Mouse (Mus musculus) midbrain, embryonic 16.5 days (tissue): Measurements from ENCODE around the gene H2-T24. TPM values are rescaled to one million over a fixed set of nuclear protein-coding genes. Genes with fewer than 3 reads are reported as not detected.
"Not testable (repeated sequence)": the region's sequence is repeated elsewhere in the genome, so short reads cannot be mapped to it uniquely, and the experiment has no call there.

Source experiments
- ATAC-seq: fragments of 200-750 bp; cut with Nextera tagmentation; 2 replicates; pipeline ENCODE4 v1.8.0; 2017; ENCODE audit warnings: moderate TSS enrichment
- H3K27ac ChIP-seq: fragments of 300-500 bp; sonication (generic); 2 replicates; pipeline ENCODE4 v1.5.1; 2014; ENCODE audit warnings: mild to moderate bottlenecking, low read length, mixed read lengths
- H3K27me3 ChIP-seq: fragments of 300-500 bp; sonication (generic); 2 replicates; pipeline ENCODE4 v1.6.1; 2014; ENCODE audit warnings: low read depth, low read length, mixed read lengths; ENCODE audit not compliant: control insufficient read depth, insufficient read depth
- H3K36me3 ChIP-seq: fragments of 300-500 bp; sonication (generic); 2 replicates; pipeline ENCODE4 v1.6.1; 2014; ENCODE audit warnings: mild to moderate bottlenecking, low read length, moderate library complexity, mixed read lengths; ENCODE audit not compliant: control insufficient read depth, insufficient read depth
- H3K4me1 ChIP-seq: fragments of 300-500 bp; sonication (generic); 2 replicates; pipeline ENCODE4 v1.6.1; 2014; ENCODE audit warnings: mild to moderate bottlenecking, low read length, mixed read lengths; ENCODE audit not compliant: control insufficient read depth, insufficient read depth
- H3K4me2 ChIP-seq: fragments of 300-500 bp; sonication (generic); 2 replicates; pipeline ENCODE4 v1.6.1; 2014; ENCODE audit warnings: mild to moderate bottlenecking, low read length, mixed read lengths
- H3K4me3 ChIP-seq: fragments of 300-500 bp; sonication (generic); 2 replicates; pipeline ENCODE4 v1.5.1; 2014; ENCODE audit warnings: low read depth, mild to moderate bottlenecking, low read length, moderate library complexity, mixed read lengths
- H3K9ac ChIP-seq: fragments of 300-500 bp; sonication (generic); 2 replicates; pipeline ENCODE4 v1.6.1; 2014; ENCODE audit warnings: low read depth, low read length, mixed read lengths
- H3K9me3 ChIP-seq: fragments of 300-500 bp; sonication (generic); replicated peaks from 2 replicates; pipeline ENCODE4 v1.6.1; 2014; ENCODE audit warnings: mild to moderate bottlenecking, low read length, mixed read lengths; ENCODE audit not compliant: control insufficient read depth, poor library complexity, severe bottlenecking
- WGBS: fragments of 180-500 bp; shearing (Covaris S2); extraction: QIAGEN DNeasy Blood & Tissue Kit; methylation state at CpG from one replicate; pipeline ENCODE4 v1.1.7; 2014; 5-methylcytosine and 5-hydroxymethylcytosine counted together
- polyA plus RNA-seq: library from polyadenylated mRNA; unstranded; fragments of >200 nt; fragmentation: Nextera tagmentation; extraction: Ambion mirVana; gene quantifications from 2 replicates; pipeline ENCODE4 v1.2.1, GENCODE M21; 2015

The H2-T24 gene
- 8.0 and 8.8 TPM in 2 replicates for polyA plus RNA-seq

DNA sequence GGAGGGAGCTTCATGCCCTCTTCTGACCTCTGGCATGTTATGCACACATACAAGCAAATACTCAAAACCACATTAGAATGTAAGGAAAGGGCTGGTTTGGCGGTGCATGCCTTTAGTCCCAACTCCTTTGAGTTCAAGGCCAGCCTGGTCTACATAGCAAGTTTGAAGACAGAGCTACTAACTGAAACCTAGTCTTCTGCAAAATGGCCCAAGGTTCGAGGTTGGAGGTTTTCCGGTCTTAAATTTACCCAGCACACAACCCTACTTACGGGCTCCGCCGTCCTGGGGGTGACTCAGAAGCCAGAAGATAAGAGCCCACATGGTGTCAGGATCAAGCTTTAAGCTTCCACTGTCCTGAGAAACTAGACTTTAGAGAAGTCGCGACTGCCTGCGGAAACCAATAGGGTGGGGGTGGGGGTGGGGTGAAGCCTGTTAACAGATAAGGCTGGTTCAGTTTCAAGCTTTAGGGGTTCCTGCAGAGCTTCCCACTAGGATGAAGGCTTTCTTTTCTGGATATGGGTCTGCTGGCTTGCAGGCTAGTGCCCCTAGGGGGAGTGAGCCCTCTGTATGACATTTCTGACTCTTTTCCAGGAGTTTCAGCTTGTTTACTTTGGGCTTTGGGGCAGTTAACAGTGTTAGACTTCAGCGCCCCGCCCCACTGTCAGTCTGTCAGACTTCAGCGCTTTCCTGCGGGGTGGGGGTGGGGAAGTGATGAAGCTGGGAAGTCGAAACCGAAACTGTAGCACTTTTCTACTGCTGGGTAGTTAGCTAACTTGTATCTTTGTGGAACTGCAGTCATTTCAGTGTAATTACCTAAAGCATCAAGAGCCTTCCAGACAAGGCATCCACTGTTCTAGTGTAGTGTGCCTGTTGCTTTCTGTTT is at the start of gene H2-T24:
Gene H2-T24, minus strand, starts transcription at position 370 of the 883 bp plus-strand sequence.
- Histone ChIP-seq H3K9ac (no peak within 1 kb of the TSS), H3K27me3 (no peaks in the 10 kb centered on the region), H3K27ac (no peak within 1 kb of the TSS), H3K4me3 (no peak within 1 kb of the TSS), H3K4me1 (no peaks in the 10 kb centered on the region), H3K4me2 (no peak within 1 kb of the TSS), H3K9me3 (no peaks in the 10 kb centered on the region), H3K36me3 (peaks cover 2% of the 10 kb centered on the region; the same call in 1 of the 2 replicates)
- no peak for ATAC-seq
- 43% methylated on average over 15 of the region's 15 CpGs for WGBS

DNA sequence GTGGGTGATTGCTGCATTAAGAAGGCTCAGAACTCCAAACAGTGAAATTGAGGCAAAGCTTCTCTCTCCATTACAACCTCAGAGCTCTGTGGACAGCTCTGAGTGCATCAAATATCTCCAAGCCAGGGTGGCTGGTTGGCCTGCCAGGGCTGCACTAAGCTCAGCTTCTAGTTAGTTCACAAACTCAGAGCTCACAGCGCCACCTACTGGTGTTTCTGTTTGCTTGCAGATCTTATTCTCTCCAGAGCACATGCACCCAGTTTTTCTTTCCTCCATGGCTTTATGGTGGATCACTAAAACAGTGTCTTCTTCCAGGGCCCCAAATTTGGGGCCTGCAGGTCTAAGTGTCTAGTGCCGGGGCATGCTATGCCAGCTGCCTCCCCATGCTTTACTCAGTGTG is 40.5 kb upstream of the H2-T24 start:
- 21% methylated on average over 2 of the region's 2 CpGs for WGBS
- Histone ChIP-seq H3K9me3 (no peaks in the 10 kb centered on the region), H3K27ac (no peak overlapping the region), H3K4me3 (no peak overlapping the region), H3K27me3 (no peaks in the 10 kb centered on the region), H3K4me2 (no peak overlapping the region), H3K36me3 (no peaks in the 10 kb centered on the region), H3K4me1 (no peaks in the 10 kb centered on the region), H3K9ac (no peak overlapping the region)
- no peak for ATAC-seq

DNA sequence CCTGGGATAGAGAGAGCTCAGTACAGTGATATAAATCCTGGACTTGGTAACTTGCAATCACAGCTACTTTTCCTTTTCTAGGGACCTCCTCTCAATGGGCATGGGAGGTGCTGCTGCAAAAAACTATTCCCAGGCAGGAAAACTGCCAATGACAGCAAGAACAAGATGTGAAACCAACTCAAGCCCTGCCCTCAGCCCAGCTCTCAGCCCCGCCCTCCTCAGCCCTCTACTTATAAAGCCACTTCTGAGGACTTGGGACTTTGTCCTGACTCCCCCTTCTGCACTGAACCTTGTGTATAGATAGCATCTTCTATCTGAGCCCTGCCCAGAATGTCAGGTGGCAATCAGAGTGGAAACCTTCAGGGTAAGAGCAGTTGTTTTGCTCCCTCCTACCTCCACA is 38.0 kb upstream of the H2-T24 start, which contains the start of gene Gm11127:
Gene Gm11127, minus strand, starts transcription at position 10 of the 400 bp plus-strand sequence.
- not testable (repeated sequence) for H3K36me3 ChIP-seq, H3K27me3 ChIP-seq, H3K9me3 ChIP-seq, H3K27ac ChIP-seq, H3K4me3 ChIP-seq, H3K9ac ChIP-seq, ATAC-seq, H3K4me2 ChIP-seq, H3K4me1 ChIP-seq
- WGBS = 68% methylated on average over 1 of the region's 1 CpGs

DNA sequence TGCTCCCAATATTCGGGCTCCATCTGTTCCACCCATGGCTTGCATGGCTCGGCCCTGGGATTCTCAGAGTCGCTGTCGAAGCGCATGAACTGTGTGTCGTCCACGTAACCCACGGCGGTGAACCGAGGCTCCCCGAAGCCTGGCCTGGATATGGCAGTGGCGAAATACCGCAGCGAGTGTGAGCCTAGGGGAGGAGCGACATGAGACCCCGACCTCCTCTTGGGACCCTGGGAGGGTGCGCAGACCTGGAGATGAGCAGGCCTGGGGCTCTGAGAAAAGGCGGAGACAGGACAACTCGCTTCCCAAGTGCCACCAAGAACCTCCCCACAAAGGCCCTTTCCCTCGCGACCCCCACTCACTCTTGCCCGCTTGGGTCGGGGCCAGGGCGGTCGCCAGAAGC is 37.6 kb upstream of the H2-T24 start:
- 93% methylated on average over 23 of the region's 25 CpGs for WGBS

DNA sequence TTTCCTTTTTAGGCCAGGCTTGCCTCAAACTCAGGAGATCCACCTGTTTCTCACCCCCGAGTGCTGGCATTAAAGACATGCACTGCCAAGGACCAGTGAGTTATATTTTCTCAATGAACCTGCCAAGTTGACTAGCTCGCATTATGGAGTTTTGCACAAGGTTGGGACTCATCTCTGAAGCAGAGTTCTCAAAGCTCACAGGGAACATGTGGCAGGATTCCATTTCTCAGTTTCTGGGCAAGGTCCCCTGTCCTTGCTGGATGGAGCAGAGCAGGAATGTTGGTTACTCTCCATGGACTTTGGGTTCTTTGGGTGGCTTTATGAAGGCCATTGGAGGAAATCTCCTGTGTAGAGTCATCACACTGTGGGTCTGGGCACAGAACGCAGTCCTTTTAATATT is 22.9 kb upstream of the H2-T24 start:
- H3K36me3 ChIP-seq = no peaks in the 10 kb centered on the region
- 89% methylated on average over 3 of the region's 3 CpGs for WGBS
- H3K9ac ChIP-seq = no peak overlapping the region
- no peaks in the 10 kb centered on the region for H3K9me3 ChIP-seq
- H3K4me1 ChIP-seq = 0 out of 2 replicates have a peak, but pooled peaks cover 4% of the 10 kb centered on the region
- H3K27me3 ChIP-seq = no peaks in the 10 kb centered on the region
- no peak for ATAC-seq
- no peak overlapping the region for H3K27ac ChIP-seq
- H3K4me3 ChIP-seq = no peak overlapping the region
- H3K4me2 ChIP-seq = peak overlapping the region; percentile 66

More for the DNA sequence above, 37.6 kb upstream of the H2-T24 start:
- not testable (repeated sequence) for H3K9me3 ChIP-seq, ATAC-seq, H3K4me2 ChIP-seq, H3K9ac ChIP-seq, H3K4me1 ChIP-seq, H3K4me3 ChIP-seq, H3K27me3 ChIP-seq, H3K27ac ChIP-seq, H3K36me3 ChIP-seq

DNA sequence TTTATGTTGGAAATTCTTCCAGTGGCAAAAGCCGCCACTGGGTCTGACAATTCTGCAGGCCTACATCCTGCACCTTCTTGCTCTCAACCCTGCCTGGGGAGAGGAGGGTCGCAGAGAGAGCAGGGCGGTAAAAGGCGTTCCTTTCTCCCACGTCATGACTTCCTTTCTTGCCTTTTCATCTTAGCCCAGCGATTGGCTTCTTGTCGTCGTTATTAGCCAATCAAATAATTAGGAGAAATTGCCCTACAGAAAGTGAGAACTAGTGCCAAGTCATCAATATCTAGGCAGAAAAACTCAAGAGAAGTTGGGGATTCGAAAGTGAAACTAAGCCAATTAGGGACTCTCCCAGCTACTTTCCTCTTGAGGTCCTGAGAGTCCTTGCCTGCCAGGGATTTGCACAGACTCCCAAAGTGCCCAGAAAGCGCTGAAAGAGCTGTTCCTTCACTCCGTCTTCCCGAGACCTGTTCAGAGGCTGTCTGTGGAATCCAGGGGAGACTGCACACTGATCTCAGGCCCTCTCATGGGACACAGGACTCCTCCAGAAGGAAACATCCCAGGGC is 22.3 kb upstream of the H2-T24 start, which contains the start of the genes H2-T22 and Gm6034:
Gene H2-T22, minus strand, starts transcription at position 138 of the 560 bp plus-strand sequence.
Gene Gm6034, plus strand, starts transcription at position 352 of the 560 bp plus-strand sequence.
- H3K4me1 ChIP-seq, H3K36me3 ChIP-seq, H3K27me3 ChIP-seq, H3K27ac ChIP-seq, H3K9me3 ChIP-seq: not testable (repeated sequence)
- Histone ChIP-seq H3K4me3 (peak within 1 kb of the TSS; percentile 37), H3K4me2 (peak within 1 kb of the TSS; percentile 66), H3K9ac (peak within 1 kb of the TSS; percentile 42; the same call in 1 of the 2 replicates)
- WGBS = under 1% methylated on average over 12 of the region's 12 CpGs
- peak; percentile 94 for ATAC-seq

DNA sequence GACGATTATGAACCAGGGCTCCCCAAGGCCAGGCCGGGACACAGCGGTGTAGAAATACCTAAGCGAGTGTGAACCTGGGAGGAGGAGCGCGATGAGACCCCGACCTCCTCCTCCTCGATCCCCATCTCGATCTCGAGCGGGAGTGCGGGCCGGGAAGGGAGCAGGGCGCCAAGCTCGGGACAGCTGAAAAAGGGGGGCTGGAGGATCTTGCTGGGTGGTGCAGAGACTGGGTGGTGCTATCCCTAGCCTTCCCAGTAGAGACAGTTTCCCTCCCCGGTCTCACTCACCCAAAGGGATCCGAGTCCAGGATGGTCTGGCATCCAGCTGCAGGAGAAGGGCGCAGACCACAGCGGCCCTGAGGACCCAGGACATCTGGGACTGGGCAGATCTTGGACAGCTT is 21.7 kb upstream of the H2-T24 start:
- not testable (repeated sequence) for H3K36me3 ChIP-seq, H3K9me3 ChIP-seq, H3K4me1 ChIP-seq, H3K27me3 ChIP-seq, H3K27ac ChIP-seq
- Histone ChIP-seq H3K4me3 (peak overlapping the region; percentile 37), H3K4me2 (peak overlapping the region; percentile 66), H3K9ac (peak overlapping the region; percentile 42; the same call in 1 of the 2 replicates)
- ATAC-seq = peak; percentile 66
- WGBS = 0% methylated on average over 16 of the region's 19 CpGs

DNA sequence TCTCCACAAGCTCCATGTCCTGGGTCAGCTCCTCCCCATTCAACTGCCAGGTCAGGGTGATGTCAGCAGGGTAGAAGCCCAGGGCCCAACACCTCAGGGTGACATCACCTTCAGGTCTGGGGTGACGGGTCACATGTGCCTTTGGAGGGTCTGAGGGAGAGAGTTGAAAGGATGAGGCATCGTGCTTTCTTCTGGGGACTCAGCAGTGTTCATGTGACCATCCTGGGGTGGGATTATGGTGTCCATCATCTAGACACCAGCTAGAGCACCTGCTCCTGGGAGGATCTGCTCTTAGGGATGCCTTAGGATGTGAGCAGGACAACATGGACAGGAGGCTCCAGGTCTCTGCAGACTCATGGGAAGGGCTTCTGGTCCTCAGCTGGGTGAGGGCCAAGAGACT is 20.2 kb upstream of the H2-T24 start:
- 80% methylated on average over 2 of the region's 2 CpGs for WGBS
- H3K36me3 ChIP-seq, H3K4me1 ChIP-seq, H3K4me2 ChIP-seq, H3K27me3 ChIP-seq, H3K27ac ChIP-seq, ATAC-seq, H3K9ac ChIP-seq, H3K9me3 ChIP-seq, H3K4me3 ChIP-seq: not testable (repeated sequence)

DNA sequence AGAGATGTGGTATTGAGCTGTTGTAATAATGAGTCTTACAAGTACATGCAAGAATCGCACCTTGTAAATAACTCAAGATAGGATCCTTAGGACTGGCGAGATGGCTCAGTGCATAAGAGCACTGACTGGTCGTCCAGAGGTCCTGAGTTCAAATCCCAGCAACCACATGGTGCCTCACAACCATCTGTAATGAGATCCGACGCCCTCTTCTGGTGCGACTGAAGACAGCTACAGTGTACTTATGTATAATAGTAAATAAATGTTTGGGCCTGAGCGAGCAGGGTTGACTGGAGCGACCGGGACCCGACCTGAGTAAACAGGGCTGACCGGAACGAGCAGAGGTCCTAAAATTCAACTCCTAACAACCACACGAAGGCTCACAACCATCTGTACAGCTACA is 15.8 kb upstream of the H2-T24 start:
- not testable (repeated sequence) for H3K36me3 ChIP-seq, H3K27ac ChIP-seq, H3K4me1 ChIP-seq, H3K9me3 ChIP-seq, H3K27me3 ChIP-seq, H3K4me2 ChIP-seq, H3K4me3 ChIP-seq, H3K9ac ChIP-seq, ATAC-seq
- 88% methylated on average over 13 of the region's 13 CpGs for WGBS
